Mouse (Mus musculus) heart, adult 2 months (tissue): ENCODE measurements at regions not wholly inside any gene's neighbourhood (a gene's known extent, or its start where the extent isn't known, plus 50 kb on each side); places are given as distances from the start of the nearest gene placed in this dataset.

Experiments
- DNase-seq, 2 experiments: peaks; one replicate each; pipeline ENCODE4 v3.0.0; 2021
- H3K27ac ChIP-seq: fragments of 200-600 bp; 2 replicates; pipeline ENCODE4 v1.8.1; 2022
- H3K27me3 ChIP-seq: fragments of 200-500 bp; 2 replicates; pipeline ENCODE4 v1.6.1; 2012; ENCODE audit warnings: mild to moderate bottlenecking, low read length, inconsistent platforms, mixed read lengths; ENCODE audit not compliant: control insufficient read depth, insufficient read depth
- H3K36me3 ChIP-seq: fragments of 200-500 bp; 2 replicates; pipeline ENCODE4 v1.6.1; 2012; ENCODE audit warnings: low read length, inconsistent platforms; ENCODE audit not compliant: control insufficient read depth, insufficient read depth
- H3K4me1 ChIP-seq: fragments of 200-500 bp; 2 replicates; pipeline ENCODE4 v1.6.1; 2011; ENCODE audit warnings: low read length; ENCODE audit not compliant: control insufficient read depth, insufficient read depth
- H3K4me3 ChIP-seq: fragments of 200-600 bp; 2 replicates; pipeline ENCODE4 v1.8.1; 2022
- H3K79me2 ChIP-seq: fragments of 200-500 bp; replicated peaks from 2 replicates; pipeline ENCODE4 v1.6.1; 2012; ENCODE audit warnings: mild to moderate bottlenecking, inconsistent platforms, low read length, moderate library complexity, mixed read lengths; ENCODE audit not compliant: control insufficient read depth, insufficient read depth
- H3K9ac ChIP-seq: fragments of 200-500 bp; 2 replicates; pipeline ENCODE4 v1.6.1; 2012; ENCODE audit warnings: low read depth, mild to moderate bottlenecking, control low read depth, inconsistent platforms, low read length, mixed read lengths
- CTCF ChIP-seq: fragments of 200-600 bp; IDR thresholded peaks from 2 replicates; pipeline ENCODE4 v1.8.1; 2022; ENCODE audit warnings: antibody characterized with exemption, mild to moderate bottlenecking, moderate library complexity
- EP300 ChIP-seq: fragments of 200-500 bp; IDR thresholded peaks from 2 replicates; pipeline ENCODE4 v1.6.1; 2011; ENCODE audit warnings: low read depth, low read length, control low read depth; ENCODE audit not compliant: insufficient read depth
- POLR2A ChIP-seq: fragments of 200-500 bp; IDR thresholded peaks from 2 replicates; pipeline ENCODE4 v1.6.1; 2011; ENCODE audit warnings: mild to moderate bottlenecking, low read depth, low read length, control low read depth; ENCODE audit not compliant: insufficient read depth
- WGBS: fragments of 180-500 bp; shearing (Covaris S2); methylation state at CpG from one replicate; pipeline ENCODE4 v1.1.7; 2018; 5-methylcytosine and 5-hydroxymethylcytosine counted together
- intact Hi-C: fragments of 180-260 bp; cut with DNase I; formaldehyde crosslinking; loops from one replicate; pipeline ENCODE4 v1.15.1; 2025

- H3K4me1 ChIP-seq, result no peaks in the 10 kb centered on the region
- H3K36me3 ChIP-seq, result no peaks in the 10 kb centered on the region
- no peak for DNase-seq
- intact Hi-C loops, result no loop called here
- H3K79me2 ChIP-seq, result no peaks in the 10 kb centered on the region
- no peaks in the 10 kb centered on the region for H3K27me3 ChIP-seq
- WGBS, result 54% methylated on average over 2 of the region's 2 CpGs
- H3K4me3 ChIP-seq, result no peak overlapping the region
- no peak overlapping the region for H3K27ac ChIP-seq
- H3K9ac ChIP-seq, result no peak overlapping the region
- TF ChIP-seq POLR2A (no peak), EP300 (no peak), CTCF (no peak)
These were observed 207.3 kb upstream of the Htr1f start for GRCm38 (mm10) chr16:65312947-65313346.

- 36% methylated on average over 3 of the region's 3 CpGs for WGBS
- H3K27ac ChIP-seq, result no peak overlapping the region
- no peak for DNase-seq
- H3K9ac ChIP-seq, result no peak overlapping the region
- no peak overlapping the region for H3K4me3 ChIP-seq
- no peaks in the 10 kb centered on the region for H3K27me3 ChIP-seq
- intact Hi-C loops, result no loop called here
- H3K79me2 ChIP-seq, result no peaks in the 10 kb centered on the region
- no peaks in the 10 kb centered on the region for H3K4me1 ChIP-seq
- no peaks in the 10 kb centered on the region for H3K36me3 ChIP-seq
- TF ChIP-seq EP300 (no peak), POLR2A (no peak), CTCF (no peak)
These were observed 205.3 kb upstream of the Pou1f1 start for GRCm38 (mm10) chr16:65315052-65315451.

GRCm38 (mm10) chr16:65332412-65332811 lies 187.9 kb upstream of the Pou1f1 start:
- Histone ChIP-seq H3K27ac (no peak overlapping the region), H3K4me1 (no peaks in the 10 kb centered on the region), H3K9ac (no peak overlapping the region), H3K79me2 (no peaks in the 10 kb centered on the region), H3K27me3 (no peaks in the 10 kb centered on the region), H3K4me3 (no peak overlapping the region), H3K36me3 (no peaks in the 10 kb centered on the region)
- WGBS, result 77% methylated on average over 2 of the region's 2 CpGs
- TF ChIP-seq EP300 (no peak), CTCF (no peak), POLR2A (no peak)
- DNase-seq, result no peak
- intact Hi-C loops, result no loop called here

- Histone ChIP-seq H3K9ac (no peak overlapping the region), H3K4me3 (no peak overlapping the region), H3K36me3 (no peaks in the 10 kb centered on the region), H3K27ac (no peak overlapping the region), H3K79me2 (no peaks in the 10 kb centered on the region), H3K27me3 (no peaks in the 10 kb centered on the region), H3K4me1 (no peaks in the 10 kb centered on the region)
- no peak for TF ChIP-seq EP300
- WGBS, result 88% methylated on average over 2 of the region's 2 CpGs
- DNase-seq, result no peak
- intact Hi-C loops, result no loop called here
These were observed 181.1 kb upstream of the Pou1f1 start for GRCm38 (mm10) chr16:65339225-65339624.

- no peaks in the 10 kb centered on the region for H3K27me3 ChIP-seq
- H3K4me1 ChIP-seq, result no peaks in the 10 kb centered on the region
- 68% methylated on average over 1 of the region's 1 CpGs for WGBS
- no peak overlapping the region for H3K4me3 ChIP-seq
- no peak overlapping the region for H3K27ac ChIP-seq
- H3K36me3 ChIP-seq, result no peaks in the 10 kb centered on the region
- H3K79me2 ChIP-seq, result no peaks in the 10 kb centered on the region
- no peak for DNase-seq
- intact Hi-C loops, result no loop called here
- no peak for TF ChIP-seq CTCF
- TF ChIP-seq POLR2A, result no peak
- TF ChIP-seq EP300, result no peak
- H3K9ac ChIP-seq, result no peak overlapping the region
These were observed 160.4 kb upstream of the Pou1f1 start for GRCm38 (mm10) chr16:65359881-65360280.

- H3K9ac ChIP-seq, result no peak overlapping the region
- DNase-seq, result no peak
- 64% methylated on average over 1 of the region's 1 CpGs for WGBS
- no peaks in the 10 kb centered on the region for H3K36me3 ChIP-seq
- H3K4me1 ChIP-seq, result no peaks in the 10 kb centered on the region
- no peak overlapping the region for H3K4me3 ChIP-seq
- no peak overlapping the region for H3K27ac ChIP-seq
- no peaks in the 10 kb centered on the region for H3K79me2 ChIP-seq
- no peaks in the 10 kb centered on the region for H3K27me3 ChIP-seq
- intact Hi-C loops, result no loop called here
- TF ChIP-seq CTCF, result no peak
- TF ChIP-seq POLR2A, result no peak
- no peak for TF ChIP-seq EP300
These were observed 151.0 kb upstream of the Pou1f1 start for GRCm38 (mm10) chr16:65369271-65369670.
